Mouse (Mus musculus) adipose tissue, adult 10 weeks (tissue): Measurements from ENCODE around the gene Gstm7. TPM values are rescaled to one million over a fixed set of nuclear protein-coding genes. Genes with fewer than 3 reads are reported as not detected.

ENCODE experiments used
- polyA plus RNA-seq: library from polyadenylated mRNA; stranded (reverse); fragments of 350-450 nt; fragmentation: Illumina TruSeq; extraction: RNeasy Lipid Tissue Mini Kit (QIAGEN cat#74804); gene quantifications from one replicate; pipeline ENCODE4 v1.2.3, GENCODE M21; 2014; ENCODE audit warnings: low read depth, low replicate concordance

Gstm7 gene
- 712 TPM for polyA plus RNA-seq

GRCm38 (mm10) chr3:107931670-107932069 lies at the start of gene Gstm7:
Gstm7 (minus strand) TSS chr3:107931817.

GRCm38 (mm10) chr3:107968724-107969395 lies 37.2 kb upstream of the Gstm7 start, which contains the start of gene Gstm3:
Gstm3 (minus strand) TSS chr3:107969283.

GRCm38 (mm10) chr3:107943239-107943990 lies 11.8 kb upstream of the Gstm7 start, which contains the start of gene Gstm6:
Gstm6 (minus strand) TSS chr3:107943749.

GRCm38 (mm10) chr3:107895720-107896569 lies 35.7 kb downstream of the Gstm7 start, which contains the start of gene Gstm5:
Gstm5 (plus strand) TSS chr3:107895821.

GRCm38 (mm10) chr3:107877005-107877404 lies 54.6 kb downstream of the Gstm7 start, which contains the start of gene Eps8l3:
Eps8l3 (plus strand) TSS chr3:107877229.

Other genes with a start within 250 kb of the Gstm7 start
- 110 TPM for gene Ahcyl1, start 235.3 kb downstream of the Gstm7 start, polyA plus RNA-seq
- 27.0 TPM for gene Csf1, start 171.3 kb downstream of the Gstm7 start, polyA plus RNA-seq
- gene Eps8l3, start 54.6 kb downstream of the Gstm7 start, polyA plus RNA-seq: 1.5 TPM
- 317 TPM for gene Gstm5, start 36.0 kb downstream of the Gstm7 start, polyA plus RNA-seq
- gene Gstm6, start 11.9 kb upstream of the Gstm7 start, polyA plus RNA-seq: 226 TPM
- 0.32 TPM for gene Gstm3, start 37.5 kb upstream of the Gstm7 start, polyA plus RNA-seq
- gene Gstm2, start 54.6 kb upstream of the Gstm7 start, polyA plus RNA-seq: 898 TPM
- gene Gstm1, start 86.2 kb upstream of the Gstm7 start, polyA plus RNA-seq: 759 TPM
- 42.1 TPM for gene Gstm4, start 113.1 kb upstream of the Gstm7 start, polyA plus RNA-seq
- 24.9 TPM for gene Ampd2, start 154.8 kb upstream of the Gstm7 start, polyA plus RNA-seq
- gene Gnat2, start 161.0 kb upstream of the Gstm7 start, polyA plus RNA-seq: 7.7 TPM
- gene Gnai3, start 214.3 kb upstream of the Gstm7 start, polyA plus RNA-seq: 87.4 TPM
- not detected for gene Gpr61, start 223.1 kb upstream of the Gstm7 start, polyA plus RNA-seq